Mouse (Mus musculus): ENCODE measurements around the gene Pcgf2. TPM values are rescaled to one million over a fixed set of nuclear protein-coding genes. Genes with fewer than 3 reads are reported as not detected.
"Not testable (repeated sequence)": the region's sequence is repeated elsewhere in the genome, so short reads cannot be mapped to it uniquely, and the experiment has no call there.

Pcgf2 gene
- total RNA-seq, 2 experiments from 2014 or later: 18.6 to 19.5 TPM

DNA sequence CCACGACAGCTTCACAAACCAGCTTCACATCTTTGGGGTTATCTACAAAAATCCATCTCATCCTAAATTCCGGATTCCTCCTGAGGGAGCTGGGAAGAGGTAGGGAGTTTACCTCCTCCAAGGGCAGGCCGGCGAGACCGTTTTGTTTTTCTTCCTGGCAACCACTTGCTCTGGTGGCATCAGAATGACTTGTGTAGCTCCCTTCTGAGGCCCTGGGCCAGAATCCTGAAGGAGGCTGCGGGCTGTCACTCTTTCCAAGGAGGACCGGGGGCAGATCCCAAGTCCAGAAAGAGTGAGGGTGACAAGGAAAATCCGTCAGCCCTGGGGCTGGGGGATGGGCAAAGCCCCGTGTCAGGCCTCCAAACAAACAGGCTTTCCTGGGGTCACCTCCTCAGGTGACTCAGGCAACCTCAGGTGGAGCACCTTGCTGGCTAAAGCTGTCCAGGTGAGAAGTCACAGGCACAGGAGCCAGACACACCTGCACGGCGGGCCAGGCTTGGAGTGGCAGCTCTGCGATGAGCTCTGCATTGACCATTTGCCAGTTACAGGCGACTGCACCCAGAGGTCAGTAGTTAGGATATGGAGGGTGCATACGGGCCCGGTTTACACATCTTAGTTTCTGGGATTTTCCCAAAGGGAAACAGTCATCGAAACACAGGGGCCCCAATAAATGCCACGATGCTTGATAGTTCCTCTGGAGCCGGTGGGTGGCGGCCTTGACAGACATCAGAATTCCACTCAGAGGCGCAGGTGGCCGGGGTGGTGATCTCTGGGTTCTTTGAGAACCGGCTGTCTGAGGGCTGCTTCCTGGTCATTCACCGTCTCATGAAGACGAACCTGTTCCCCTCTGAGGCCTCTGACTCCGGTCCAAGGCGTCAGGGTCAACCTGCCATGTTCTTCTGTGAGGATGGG, 17.3 kb upstream of the Pcgf2 start:
- DNase-seq (ENCODE audit: low spot score in 2 of 2): no peak

DNA sequence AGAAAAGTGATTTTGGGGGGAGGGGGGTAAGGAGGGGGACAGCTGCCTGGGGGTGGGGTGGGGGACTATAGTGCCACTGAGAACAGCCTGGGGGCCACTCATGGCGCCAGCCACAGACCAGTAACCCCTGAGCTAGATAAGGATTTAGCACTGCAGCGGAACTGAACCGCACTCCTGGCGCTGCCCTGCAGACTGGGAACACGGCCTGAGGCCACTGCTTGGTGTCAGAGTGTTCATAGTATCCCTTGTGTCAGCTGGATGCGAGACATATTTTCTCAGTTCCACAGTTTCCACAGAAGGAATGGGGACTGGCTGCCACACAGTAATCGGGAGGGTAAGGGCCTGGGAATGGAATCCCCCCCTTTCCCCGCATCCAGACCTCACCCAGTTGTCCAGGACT, 15.7 kb upstream of the Pcgf2 start:
- DNase-seq (ENCODE audit: low spot score in 2 of 2): no peak

DNA sequence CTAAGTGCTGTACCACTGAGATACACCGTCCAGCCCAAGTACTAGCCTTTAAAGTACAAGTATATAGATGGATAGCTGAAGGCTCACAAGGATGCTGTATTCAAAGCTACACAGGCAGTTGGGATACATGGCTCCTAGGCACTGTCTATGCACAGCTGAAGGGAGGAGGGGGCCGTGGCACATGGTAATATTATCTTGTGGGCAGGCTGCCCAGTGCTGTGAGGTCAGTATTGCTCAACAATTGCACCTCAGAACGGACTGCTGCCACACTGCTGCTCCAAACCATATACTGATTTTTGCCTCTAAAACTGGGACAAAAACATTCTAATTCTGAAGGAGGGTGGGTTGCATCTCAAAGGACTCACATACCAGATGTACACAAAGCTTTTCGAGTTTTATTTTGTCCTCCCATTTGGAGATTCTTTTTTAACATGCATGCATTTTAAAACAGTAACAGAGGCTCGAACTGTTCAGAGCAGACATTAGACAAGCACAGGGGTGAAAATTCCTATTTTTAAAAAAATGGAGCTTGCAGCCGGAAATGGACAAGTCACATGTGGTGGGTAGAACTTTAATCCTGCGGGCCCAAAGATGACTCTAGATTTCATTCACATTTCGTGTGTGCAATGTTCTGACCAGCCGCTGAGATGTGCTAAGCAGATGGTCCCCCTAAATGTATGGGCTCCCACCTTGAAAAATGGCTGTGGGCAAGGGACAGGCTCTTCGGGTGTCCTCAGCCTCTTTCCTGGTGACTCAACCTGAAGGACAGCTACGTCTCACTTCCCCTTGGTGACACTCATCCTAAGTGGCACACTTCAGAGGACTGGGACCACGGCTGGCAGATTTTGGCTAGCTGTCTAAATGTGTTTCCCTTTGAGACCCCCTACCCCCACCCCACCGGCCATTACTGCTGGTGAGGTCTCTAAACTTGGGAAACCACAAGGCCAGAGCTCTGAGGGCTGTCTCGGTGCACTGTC, 14.8 kb upstream of the Pcgf2 start:
- DNase-seq (ENCODE audit: low spot score in 2 of 2): peak in 1 of 2 experiments; percentile 51

DNA sequence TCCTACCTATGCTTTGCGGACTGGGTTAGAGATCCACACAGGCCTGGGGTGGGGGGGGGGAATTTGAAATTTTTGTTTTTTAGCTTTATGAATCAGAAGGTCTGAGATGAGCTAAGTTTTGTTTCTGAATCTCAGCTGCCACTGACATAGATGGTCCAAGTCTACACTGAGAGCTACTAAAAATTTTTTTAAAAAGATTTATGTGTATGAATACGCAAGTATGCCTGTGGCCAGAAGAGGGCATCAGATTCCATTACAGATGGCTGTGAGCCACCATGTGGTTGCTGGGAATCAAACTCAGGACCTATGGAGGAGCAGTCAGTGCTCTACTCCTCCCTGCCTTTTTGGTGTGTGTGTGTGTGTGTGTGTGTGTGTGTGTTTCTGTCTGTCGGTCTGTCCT, 14.1 kb upstream of the Pcgf2 start:
- DNase-seq (ENCODE audit: low spot score in 2 of 2): no peak

DNA sequence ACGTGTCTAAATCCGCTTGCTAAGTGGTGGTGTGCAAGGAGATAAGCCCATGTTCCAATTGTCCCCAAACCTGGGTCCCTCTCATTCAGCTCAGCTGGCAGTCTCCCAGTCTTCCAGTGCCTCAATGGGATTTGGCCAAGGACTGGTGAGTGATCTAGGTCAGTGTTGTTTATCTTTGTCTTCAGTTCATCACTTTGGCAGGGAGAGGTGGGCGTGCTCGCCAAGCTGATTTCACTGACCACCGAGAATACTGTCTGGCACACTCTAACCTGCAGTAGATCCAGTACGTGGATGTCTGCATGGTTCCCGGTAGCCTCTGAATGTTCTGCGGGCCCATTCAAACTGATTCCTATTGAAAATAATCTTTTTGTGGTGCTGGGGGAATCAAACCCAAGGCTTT, 13.6 kb upstream of the Pcgf2 start:
- peak in 1 of 2 experiments; percentile 43 for DNase-seq (ENCODE audit: low spot score in 2 of 2)

DNA sequence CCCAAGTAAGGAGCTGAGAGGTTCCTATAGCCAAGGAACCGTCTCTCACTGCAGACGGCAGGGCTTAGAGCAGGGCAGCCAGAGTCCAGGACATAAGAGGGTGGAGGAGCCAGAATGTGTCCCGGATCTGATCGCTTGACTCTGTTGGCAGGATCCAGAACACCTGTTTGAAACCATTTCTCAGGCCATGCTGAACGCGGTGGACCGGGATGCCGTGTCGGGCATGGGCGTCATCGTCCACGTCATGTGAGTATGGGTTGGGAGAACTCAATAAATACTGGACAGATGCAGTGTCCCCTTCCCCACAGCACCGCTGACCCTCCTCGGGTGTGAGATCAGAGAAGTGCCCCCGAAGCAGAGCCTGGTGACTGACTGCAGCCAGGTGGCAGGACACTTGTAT, 12.0 kb upstream of the Pcgf2 start:
- DNase-seq (ENCODE audit: low spot score in 2 of 2): no peak

DNA sequence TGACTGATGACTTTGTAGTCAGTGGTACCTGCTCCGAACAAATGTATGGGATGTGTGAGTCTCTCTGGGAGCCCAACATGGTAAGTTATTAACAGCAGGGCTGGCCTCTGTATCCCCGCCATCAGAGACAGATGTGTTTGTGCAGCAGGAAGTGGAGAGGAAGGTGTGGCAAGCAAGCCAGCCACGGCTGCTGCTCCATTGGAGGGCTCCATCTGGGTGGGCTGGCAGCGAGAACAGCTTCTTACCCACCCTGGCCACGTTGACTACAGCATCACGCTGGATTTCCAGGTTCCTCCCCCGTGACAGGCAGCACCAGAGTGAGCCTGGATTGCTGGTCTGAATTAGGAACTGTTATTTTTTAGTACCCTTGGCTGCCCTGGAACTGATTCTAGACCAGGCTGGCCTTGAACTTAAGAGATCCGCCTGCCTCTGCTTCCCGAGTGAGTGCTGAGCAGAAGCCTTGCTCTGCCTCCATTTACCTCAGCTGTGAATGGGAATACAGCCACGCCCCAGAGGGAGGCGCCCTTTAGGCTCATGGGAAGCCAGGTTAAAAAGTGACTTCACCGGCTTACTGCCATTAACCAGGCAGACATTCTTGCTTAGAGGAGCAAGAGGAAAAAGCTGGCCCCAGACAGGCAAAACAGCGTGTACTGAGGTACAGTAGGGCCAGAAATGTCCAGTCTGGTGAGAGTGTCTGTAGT, 11.1 kb upstream of the Pcgf2 start:
- no peak for DNase-seq (ENCODE audit: low spot score in 2 of 2)

DNA sequence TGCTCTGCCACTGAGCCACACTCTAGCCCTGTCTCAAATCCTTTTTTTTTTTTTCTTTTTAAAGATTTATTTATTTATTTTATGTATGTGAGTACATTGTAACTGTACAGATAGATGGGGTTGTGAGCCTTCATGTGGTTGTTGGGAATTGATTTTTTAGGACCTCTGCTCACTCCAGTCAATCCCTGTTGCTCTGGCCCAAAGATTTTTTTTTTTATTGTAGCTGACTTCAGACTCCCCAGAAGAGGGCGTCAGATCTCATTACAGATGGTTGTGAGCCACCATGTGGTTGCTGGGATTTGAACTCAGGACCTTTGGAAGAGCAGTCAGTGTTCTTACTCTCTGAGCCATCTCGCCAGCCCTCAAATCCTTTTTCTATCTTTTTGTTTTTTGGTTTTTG, 9.8 kb upstream of the Pcgf2 start:
- not testable (repeated sequence) for DNase-seq (ENCODE audit: low spot score in 2 of 2)

DNA sequence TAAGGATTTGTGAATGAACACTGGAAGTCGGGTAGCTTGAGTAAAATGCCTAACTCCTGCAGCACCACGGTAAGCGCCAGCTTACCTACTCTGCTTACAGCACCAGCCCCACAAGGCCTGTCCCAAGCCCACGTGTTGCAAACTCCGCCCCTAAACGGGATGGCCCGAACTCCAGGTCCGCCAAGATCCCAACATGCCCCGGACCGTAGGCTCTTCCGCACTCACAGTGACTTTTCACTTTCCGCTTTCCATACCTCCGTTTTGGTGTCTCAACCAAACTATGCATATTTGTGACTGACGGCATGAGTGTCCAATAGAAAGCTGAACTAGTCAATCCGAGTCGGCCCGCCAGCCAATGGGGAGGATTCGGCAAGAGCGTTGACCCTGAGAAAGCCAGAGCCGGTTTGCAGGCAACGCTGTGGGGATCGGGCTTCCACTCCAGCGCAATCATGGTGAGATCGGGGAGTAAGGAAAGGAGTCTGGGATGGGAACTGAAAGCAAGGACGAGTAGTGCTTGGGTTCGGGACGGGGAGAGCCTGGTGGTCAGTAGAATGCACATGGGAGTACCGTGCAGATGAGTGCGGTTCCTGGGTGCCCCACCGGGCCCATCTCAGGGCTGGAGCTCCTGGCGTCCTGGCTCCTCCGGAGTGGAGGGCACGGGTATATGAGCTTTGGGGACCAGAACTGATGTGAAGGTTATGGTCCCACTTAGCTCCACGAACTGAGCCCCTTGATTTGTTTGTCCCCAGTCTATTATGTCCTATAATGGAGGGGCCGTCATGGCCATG, 2.9 kb upstream of the Pcgf2 start, which contains the start of gene Psmb3:
Psmb3 (plus strand) TSS at position 361 of the 788 bp plus-strand sequence.
- DNase-seq (ENCODE audit: low spot score in 2 of 2): peak; percentile 92 to 93

DNA sequence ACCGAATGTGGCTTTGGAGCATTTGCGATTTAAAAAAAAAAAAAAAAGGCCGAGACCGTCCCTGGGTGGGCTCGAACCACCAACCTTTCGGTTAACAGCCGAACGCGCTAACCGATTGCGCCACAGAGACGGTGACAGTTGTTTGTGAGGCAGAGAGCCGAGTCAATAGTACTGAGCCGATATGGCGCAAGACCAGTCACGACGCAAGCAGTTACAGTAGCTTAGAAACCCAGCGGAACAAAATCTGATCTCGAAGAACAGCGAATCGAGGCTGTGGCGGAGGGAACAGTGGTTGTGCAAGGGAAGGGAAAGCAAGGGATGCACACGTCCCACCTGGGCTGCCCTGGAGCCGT, 2.1 kb upstream of the Pcgf2 start:
- peak; percentile 92 to 95 for DNase-seq (ENCODE audit: low spot score in 2 of 2)

DNA sequence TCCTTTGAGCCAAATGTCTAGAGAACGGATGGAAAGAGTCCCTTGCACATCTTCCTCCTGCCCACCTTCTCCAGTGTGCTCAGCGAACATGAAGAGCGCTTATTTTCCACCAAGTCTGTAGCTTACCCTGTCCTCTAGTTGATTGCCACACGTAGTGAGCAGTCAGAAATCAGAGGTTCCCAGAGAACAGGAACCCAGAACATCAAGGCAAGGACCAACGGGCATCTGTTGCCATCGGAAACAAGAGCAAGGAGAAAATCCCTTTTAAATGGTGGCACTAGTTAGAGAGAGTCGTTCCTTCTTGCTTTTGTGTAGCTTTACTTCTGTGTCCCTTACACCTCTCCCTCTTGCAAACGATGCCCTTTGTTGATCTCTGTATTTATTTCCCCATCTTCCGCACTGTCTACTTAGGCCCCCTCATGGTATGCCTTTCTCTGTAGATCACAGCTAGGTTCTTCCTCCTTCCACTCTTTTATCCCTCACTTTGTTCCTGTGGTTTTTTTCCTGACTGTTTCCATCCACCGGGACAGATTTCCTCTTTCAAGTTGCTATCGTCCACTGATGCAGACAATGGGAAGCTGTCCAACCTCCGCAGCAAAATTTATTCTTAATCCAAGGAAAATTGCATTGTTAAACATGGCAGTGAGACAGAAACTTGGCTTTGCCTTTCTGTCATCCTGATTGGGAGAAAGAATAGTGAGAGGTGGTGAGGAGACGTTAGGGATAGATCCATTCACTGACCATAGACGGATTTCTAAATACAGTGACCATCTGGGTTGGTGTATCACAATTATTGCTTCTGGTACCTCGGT, 1.5 kb upstream of the Pcgf2 start:
- no peak for DNase-seq (ENCODE audit: low spot score in 2 of 2)

DNA sequence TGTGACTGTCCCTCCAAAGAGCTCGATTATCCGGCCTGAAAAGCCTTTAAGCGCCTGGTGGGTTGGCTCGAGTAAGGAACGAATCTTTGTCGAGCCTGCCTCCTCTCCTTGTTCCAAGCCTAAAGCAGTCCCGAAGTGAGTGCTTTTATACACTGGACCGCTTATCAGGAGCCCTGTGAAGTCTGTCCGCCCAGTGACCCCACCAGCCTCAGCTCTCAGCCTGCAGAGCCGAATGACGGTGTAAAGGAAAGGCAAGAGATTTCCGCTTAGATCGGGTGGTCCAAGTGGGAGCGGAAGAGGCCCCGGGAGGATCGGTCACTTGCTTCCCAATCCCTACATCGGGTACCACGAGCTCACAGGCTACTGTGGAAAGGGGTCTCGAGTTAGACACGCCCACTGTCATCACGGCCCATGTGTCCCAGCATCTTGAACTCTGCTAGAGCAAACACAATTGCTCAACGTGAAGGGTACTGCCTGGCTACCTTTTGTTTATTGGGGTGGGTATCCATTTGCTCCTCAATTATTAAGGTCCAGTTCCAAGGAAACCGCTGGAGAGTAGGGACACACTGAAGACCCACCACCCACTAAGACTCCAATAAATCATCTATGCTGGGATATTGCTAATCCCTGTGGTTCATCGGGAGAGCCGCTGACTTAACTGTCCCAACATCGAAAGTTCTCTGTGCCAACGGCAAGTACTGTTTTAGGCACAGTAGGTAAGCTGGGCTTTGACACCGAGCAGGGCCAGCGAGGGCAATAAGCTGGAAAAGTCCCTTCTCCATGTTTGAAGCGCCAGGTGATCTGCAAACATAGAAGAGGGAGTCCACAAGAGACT, 666 bp upstream of the Pcgf2 start:
- no peak for DNase-seq (ENCODE audit: low spot score in 2 of 2)

DNA sequence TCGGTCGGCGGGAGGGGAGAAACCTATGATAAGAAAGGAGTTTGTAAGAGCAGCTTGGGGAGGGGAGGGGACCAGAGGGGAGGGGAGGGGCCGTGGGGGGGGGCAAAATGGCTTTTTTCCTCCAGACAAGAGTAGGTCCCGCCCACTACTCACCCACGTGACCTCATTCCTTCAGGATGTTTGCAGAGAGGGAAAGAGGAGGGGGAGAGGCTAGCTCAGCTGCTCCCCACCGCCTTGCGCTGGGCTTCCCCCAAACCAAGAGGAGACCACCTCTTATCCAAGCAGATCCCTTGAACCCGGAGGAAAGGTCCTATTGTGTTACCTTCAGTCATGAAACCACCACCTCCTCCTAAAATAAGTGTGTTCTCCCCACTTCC, 683 bp downstream of the Pcgf2 start:
- DNase-seq (ENCODE audit: low spot score in 2 of 2): peak; percentile 72 to 76

DNA sequence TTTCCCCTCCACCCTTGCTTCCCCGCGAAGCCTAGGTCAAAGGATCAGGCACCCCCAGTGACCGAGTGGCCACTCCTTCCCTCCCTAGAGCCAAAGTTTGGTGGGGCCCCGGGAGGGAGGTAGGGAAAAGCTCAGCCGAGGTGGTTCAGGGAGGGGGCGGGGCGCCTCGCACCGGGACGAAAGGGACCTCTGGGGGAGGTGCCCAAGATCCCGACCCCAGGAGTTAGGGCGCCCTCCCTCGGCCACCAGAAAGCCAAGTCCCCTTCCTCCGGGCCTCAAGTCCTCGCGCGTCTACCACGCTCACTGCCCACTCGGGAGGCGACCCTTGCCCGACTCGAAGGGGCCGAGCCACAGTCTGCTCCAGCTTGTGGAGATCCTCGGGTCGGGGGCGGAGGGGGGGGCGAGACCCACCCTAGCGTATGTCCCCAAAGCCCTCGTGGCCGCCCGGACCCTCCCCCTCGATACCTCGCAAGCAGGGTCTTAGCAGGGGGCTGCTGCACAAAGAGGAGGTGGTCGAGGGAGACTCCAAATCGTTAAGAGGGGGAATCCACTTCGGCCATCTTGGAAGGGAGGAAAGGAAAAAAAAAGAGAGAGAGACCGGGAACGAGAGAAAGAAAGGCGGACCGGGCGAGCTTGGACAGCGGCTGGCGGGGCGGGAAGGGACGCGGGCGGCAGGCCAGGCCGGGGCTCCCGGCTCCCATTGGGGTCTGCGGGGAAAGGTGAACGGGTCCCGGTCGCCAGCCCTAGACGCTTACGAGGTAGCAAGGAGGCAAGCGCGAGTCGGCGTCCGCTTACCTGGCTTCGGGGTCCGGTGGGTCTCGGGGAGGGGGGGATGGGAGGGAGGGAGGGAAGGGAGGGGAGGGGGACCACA, 1.3 kb downstream of the Pcgf2 start:
- peak; percentile 74 to 78 for DNase-seq (ENCODE audit: low spot score in 2 of 2)

DNA sequence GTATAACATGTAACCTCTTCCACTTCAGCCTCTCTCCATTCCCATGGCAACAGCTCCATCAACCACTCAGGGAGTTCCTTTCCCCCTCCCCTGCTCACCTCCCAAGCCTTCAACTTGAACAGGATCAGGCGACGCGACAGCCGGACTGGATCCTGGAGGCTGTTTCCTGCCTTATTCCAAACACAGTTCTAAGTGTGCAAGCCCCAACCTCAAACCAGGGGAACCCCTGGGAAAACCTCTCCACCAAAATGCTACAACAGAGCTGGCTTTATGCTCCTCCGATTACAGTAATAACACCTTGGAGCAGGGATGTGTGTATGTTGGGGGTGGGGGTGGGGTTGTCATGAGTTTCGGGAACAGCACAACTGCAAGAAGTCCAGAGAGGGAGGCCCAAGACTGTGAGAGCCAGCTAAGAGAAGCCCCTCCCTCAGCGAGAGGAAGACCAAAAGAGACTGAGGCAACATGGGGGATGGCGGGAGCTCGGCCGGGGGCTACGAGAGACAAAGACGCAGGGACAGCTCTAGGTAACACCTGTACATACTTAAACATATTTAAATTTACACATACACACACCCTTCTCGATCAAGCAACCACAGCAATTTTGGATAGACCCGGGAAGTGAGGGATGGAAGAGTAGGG, 2.3 kb downstream of the Pcgf2 start:
- DNase-seq (ENCODE audit: low spot score in 2 of 2): no peak

DNA sequence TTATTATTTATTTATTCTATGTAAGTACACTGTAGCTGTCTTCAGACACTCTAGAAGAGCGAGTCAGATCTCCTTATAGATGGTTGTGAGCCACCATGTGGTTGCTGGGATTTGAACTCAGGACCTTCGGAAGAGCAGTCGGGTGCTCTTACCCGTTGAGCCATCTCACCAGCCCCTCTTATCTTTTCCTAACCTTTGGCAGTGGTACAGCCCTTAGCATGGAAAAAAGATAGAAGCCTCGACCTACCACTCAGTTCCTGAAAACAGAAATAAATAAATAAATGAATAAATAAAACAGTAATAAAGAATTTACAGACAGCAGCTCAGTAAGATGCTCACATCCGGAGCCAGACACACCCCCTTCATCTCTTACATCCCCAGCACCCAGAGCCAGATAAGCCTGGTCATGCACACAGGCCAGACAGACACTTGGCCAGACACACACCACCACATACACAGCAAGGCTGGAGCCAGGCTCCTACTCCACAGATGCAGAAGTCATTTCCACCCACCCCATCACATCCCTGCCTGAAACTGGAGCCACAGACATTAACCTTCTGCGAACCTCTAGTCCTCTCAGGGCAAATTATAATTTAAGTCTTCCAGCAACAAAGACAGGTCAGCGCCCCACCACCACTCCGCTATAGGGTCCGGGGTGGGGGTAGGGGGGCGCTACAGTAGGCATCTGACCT, 3.0 kb downstream of the Pcgf2 start:
- DNase-seq (ENCODE audit: low spot score in 2 of 2): no peak

DNA sequence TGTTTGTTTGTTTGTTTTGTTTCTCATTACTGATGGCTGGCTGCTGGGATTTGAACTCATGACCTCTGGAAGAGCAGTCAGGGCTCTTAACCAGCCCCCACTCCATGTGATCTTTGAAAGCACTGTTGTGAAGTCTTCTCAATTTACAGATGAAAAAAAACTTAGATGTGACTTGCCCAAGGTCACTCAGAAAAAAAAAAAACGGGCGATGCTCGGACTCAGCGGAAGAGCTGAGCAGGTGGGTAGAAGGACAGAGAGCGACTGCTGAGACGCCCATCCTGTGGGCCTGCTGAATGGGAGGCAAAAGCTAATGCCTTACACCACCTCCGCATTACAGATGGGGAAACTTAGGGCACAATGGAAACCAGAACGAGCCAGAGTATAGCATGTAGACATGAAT, 3.6 kb downstream of the Pcgf2 start:
- DNase-seq (ENCODE audit: low spot score in 2 of 2): no peak

All from adrenal gland, adult 18-20 months (tissue).